Mouse (Mus musculus) left cerebral cortex, postnatal 25 days (tissue): Measurements from ENCODE around the gene Lin37. TPM values are rescaled to one million over a fixed set of nuclear protein-coding genes. Genes with fewer than 3 reads are reported as not detected.
A peak's percentile ranks its signal among the peaks of the same experiment; 100 is the strongest.

ENCODE experiments used
- DNase-seq, 2 experiments: peaks; one replicate each; pipeline ENCODE4 v3.0.0; 2022; ENCODE audit warnings: low spot score in 2 of 2, mixed read lengths in 1 of 2
- intact Hi-C: fragments of 180-260 bp; cut with DNase I; formaldehyde crosslinking; loops from one replicate; pipeline ENCODE4 v1.15.1; 2025
- total RNA-seq, 2 experiments: library from RNA; stranded (reverse); gene quantifications; 2 replicates each; pipeline ENCODE4 v1.2.3; 2021

Lin37 gene
- total RNA-seq, result 10 to 100 TPM; 45.5 to 47.8 TPM

DNA sequence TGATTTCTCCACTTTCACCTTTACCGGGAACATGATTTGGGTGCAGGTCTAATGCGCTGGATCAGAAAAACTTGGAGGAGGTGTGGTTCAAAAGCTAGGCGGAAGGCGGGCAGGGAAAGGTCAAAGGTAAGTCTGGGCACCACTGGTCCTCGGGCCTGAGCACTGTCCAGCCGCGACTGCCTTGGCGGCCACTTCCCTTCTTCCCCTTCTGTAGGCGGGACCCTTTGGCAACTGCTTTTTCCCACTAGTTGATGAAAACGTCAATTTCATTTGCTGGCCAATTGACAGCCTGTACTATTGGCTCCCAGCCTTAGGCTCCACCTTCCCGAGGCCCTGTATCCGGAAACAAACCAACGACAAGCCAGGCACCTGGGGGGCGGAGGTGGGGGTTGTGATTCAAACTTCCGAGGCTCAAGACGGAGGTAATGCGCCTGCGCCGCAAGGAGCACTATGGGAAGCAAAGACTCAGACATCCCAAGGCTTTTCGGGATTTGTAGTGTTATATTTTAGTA lies at the start of gene Lin37:
Gene Lin37, minus strand, starts transcription at position 396 of the 512 bp plus-strand sequence.
- intact Hi-C loops, result loop anchor here (2.0 kb wide), 1 partner anchor 115 kb away; the partner anchor contains the start of gene Aplp1
- peak; percentile 98 to 100 for DNase-seq

DNA sequence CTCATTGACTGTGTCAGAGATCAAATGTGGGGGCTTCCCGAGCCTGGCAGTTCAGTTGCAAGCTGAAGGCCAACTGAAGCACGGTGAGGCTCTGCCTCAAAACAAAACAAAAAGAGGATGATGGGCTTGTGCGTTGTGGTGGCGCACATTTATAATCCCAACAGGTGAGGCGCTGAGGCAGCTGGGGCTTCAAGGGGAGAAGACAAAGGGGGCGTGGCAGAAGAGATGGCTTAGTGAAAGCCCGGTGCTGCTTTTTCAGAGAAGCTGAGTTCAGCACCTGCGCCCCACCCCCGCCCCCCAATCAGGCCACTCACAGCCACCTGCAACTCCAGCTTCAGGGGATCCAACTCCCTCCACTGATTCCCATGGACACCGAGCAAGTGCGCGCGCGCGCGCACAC lies 48.8 kb upstream of the Lin37 start:
- intact Hi-C loops, result no loop called here
- DNase-seq, result no peak

DNA sequence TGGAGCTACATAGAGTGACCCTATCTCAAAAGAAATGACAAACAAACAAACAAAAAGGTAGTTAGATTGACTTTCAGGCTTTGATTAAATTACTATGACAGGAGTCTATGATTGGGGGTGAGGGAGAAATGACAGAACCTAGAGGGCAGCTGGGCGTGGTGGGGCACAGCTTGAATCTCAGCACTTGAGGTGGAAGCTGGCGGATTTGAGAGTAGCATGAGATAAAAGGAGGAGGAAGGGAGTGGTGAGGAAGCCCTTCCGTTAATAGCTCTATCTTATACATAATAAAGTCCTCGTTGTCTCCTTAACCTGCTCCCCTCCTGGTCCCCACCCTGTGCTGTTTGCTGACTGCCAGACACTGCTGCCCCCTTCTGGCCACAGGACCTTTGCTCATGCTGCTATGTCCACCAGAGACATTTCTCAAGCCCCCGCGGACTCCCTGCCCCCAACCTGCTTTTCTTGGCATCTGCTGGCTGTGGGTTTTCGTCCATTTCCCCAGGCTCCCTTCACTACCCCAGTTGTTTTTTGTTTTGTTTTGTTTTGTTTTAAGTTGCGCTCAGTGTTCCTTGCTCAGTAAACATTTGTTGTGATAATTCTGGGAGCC lies 48.2 kb upstream of the Lin37 start:
- intact Hi-C loops, result loop anchor here (2.0 kb wide), 1 partner anchor 19 kb away; the partner anchor contains the start of gene Cox6b1
- DNase-seq, result no peak

DNA sequence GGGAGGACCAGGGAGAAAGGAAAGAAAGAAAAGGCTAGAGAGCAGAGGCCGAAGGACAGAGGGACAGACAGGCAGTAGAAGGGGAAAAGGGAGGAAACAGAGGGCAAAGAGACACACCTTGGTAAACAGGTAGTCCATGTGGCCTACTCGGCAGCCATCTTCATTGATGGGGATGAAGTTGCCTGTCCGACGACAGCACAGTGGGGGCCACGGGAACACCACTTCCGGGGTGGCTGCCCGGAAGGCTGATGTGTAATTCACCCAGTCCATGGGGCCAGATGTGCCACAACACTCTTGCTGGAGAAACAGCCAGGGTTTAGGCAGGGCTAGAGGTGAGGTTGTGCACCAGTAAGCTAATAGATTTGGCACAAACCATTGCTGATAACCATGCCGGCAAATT lies 45.3 kb upstream of the Lin37 start:
- no peak for DNase-seq
- intact Hi-C loops, result no loop called here

DNA sequence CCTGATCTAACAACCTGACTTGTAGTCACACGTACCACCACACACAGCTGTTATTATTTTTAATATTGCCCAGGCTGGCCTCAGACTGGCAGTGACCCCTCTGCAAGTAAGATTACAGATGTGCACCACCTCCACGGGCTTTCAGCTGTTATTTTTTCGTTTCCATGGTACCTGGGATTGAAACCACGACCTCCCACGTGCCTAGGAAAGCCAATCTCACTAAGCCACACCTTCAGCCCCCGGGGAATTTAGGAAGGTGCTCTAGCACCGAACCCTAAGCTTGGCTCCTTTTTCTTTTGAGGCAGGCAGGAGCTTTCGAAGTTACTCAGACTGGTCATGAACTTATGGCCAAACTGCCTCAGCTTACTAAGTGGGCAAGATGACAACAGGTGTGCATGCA lies 44.8 kb upstream of the Lin37 start:
- intact Hi-C loops, result no loop called here
- DNase-seq, result no peak

DNA sequence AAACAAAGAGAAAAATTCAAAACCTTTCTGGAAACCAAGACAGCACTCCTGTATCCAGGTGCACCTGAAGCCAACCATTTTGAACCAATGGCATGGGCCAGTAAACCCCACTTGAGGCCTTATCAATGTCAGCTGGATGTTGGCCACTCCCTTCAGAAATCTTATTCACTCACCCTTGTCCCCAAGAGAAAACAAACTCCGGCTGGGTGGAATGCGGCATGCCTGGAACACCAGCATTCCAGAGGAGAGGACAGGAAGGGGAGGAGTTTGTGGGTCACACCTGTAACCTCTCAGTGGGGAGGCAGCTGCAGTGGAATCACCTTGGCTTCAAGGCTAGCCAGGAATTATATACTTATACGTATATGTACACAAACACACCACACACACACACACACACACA lies 42.9 kb upstream of the Lin37 start:
- DNase-seq, result no peak
- intact Hi-C loops, result no loop called here

DNA sequence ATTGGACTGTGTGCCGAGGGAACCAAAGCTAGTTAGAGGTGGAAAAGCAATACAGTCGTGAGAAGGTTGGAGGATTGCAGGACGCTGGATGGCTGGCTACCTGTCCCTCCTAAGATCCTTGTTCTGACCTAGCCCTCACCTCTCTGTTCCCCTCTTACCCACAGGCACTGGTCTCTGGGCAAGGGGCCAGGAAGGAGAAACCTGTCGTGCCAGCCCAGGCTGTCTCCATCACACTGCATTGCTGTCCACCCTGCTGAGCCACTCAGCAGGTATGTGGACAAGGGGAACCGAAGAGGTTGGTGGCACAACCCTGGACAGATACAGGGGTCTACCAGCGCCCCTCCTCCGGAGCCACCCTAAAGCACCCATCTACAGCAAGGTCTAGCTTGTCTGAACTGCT lies 41.0 kb upstream of the Lin37 start:
- no peak for DNase-seq
- intact Hi-C loops, result no loop called here

DNA sequence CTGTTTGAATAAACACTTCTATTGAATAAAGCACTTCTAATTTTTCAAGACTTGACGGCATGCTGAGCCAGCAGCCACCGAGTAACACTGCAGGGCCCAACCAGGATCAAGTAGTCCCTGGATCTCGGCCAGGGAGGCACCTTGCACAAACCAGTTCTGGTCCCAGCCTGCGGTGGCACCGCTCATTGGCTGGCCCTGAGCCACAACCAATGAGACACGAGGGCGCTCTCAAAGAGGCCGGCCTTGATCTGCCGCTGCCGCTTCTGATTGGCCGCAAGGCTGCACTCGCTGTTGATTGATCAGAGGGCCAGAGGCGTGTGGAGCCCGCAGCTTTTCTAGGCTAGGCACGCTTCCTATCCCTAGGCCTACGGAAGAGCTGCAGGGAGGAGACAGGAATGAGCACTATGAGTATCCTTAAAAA lies 40.3 kb upstream of the Lin37 start:
- intact Hi-C loops, result no loop called here
- DNase-seq, result peak; percentile 90 to 95

DNA sequence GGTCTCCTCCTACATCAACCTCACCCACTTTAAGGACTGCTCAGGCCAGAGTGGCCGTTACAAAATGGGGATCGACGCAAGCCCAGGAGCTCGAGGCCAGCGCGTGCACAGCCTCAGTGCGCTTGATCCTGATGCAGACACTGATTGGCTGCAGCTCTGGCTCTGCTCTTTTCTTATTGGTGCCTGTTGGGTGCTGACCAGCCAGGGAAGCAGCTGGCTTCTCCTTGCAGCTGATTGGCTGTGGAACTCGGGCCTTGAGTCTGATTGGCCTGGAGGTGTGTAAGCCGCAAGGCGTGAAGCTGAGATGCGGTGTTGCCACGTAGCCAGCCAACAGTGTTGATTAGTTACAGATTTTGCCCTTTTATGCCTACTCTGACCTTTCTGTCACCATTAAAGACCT lies 39.1 kb upstream of the Lin37 start, which contains the start of gene Zbtb32:
Gene Zbtb32, minus strand, starts transcription at position 124 of the 400 bp plus-strand sequence.
- intact Hi-C loops, result no loop called here

DNA sequence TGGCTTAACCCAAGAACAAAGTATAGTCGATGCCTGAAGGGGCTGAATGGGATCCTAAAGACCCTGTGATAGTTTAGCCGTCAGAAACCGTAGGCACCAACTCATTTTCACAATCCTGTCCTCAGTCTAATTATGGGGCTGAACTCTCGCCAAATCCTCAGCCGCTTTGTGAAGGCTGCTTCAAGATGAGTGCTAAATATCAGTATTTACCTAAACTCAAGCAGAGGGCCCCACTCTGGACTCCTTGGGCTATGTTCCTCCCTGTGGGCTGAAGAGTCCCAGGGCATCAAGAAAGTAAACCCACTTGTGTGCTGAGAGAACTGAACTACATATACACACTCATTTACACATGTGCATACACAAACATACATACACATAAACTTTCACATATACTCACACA lies 37.2 kb upstream of the Lin37 start:
- intact Hi-C loops, result no loop called here
- no peak for DNase-seq

More for the DNA sequence above, 39.1 kb upstream of the Lin37 start, which contains the start of gene Zbtb32:
- DNase-seq, result no peak

DNA sequence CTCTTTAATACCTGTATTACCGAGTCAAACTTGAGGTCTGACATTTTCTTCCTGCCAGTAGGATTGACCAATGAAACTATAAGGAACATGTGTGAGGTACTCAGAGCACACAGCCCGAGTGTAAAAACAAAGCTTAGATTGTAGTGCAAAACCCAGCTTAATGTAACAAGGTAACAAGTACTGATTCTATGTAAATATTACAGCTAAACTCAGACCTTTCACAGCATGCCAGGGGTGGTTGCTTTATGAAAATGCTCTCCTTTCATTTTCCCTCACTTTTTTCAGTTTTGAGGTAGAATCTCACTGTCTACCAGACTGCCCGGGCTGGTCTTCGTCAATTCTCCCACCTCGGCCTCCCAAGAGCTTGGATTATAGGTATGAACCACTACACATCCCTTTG lies 36.5 kb upstream of the Lin37 start:
- intact Hi-C loops, result no loop called here
- DNase-seq, result no peak

DNA sequence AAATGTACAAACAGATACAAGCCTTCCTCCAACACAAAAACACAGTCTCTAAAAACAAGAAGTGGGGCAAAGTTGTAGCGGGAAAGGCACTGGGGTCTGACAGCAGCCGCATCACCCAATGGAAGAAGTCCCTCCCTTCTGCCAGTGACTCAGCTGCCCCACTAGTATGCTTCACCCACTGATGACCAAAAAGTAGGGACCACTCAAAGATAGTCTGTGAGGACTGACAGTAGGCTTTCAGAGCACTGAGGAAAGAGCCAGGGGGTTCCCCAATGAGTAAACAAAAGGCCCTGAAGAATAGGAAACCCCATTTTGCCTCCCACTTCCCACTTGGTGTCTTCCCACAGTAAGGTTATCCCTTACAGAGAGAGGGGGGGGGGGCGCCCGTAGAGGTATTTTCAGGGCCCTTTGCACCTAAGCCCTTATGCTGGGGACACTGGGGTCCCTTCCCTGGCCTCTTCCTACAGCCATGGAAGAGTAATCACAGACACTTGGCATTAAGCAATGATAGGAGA lies 34.9 kb upstream of the Lin37 start:
- no peak for DNase-seq
- intact Hi-C loops, result no loop called here

DNA sequence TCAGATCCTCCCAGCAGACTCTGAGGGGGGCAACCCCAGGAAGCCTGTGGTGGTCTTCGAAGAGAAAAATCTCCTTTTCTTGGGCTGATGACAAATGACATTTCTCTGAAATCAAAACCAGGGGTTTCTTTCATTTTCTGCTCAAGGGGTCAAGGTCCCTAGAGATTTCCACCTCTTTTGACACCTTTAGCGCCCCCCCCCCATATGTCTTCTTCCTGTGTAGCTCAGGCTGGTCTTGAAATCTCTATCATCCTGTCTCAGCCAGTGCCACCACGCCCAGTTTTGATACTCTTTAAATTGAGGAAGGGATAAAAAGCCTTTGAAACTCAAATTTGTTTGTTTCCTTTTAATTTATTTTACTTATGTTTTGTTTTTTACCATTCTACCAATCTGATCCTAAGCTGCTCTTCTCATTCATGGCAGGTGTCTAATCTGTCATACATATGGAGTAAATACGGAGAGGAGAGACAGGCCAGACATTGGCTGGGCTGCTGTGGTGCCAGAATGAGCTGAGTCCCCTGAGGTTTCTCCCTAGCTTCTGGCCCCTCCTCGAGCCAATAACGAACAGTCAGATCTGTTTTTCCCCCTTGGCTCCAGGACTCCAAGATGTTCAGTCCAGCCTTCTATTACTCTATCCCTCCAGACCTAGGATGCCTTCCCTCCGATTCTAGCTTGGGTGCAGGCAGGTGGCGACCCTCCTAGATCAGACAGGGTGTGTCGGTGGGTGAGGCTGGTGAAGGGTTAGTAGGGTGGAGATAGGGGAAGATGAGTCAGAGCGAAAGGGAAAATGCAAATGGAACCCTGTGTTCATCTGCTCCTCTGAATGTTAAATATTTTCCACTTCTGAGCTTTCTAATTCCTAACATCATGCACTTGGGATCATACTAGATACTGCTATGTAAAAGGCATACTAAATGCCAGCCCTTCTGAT lies 34.2 kb upstream of the Lin37 start:
- DNase-seq, result no peak
- intact Hi-C loops, result no loop called here

DNA sequence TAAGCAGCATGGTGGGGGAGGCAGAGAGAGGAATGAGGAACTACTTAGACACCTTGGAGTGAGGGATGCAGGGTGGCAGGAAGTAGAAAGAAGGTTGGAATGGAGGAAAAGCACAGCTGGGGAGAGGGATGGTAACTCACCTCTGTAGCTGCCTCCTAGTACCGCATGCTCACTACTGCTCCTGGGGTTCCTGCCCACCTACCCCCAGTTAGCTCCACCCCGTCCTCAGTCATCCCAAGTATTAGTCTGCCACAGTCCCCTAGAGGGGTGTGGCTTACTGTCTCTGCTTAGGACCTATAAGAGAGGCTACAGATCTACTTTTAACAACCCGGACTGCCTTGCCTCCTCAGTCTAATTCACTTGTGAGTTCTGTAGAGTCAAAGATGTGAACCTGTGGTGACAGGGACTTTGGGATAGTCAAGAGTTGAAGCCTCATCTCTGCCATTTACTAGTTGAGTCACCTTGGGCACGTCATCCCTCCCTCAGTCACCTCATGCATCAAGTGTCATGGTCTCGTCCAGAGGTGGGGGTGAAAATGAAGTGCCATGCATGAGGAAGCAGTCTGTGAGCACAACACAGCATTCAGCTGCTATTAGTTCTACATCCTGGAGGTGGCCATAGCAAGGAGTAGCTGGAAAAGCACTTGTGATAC lies 33.3 kb upstream of the Lin37 start:
- intact Hi-C loops, result no loop called here
- no peak for DNase-seq

DNA sequence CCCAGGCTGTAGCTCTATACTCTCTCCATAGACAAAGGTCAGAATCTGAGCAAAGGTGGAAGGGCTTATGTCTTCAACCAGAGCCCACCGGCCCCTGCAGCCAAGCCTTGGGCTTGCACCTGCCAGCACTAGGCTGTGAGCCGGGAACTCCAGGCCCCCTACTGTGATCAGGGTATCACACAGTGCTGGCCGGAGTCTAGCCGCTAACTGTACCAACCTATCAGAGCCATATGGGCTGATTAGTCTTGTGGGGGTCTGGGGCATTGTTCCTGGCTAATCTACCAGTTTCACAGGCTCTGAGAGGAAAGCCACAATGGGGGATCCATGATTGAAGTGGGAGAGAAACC lies 31.9 kb upstream of the Lin37 start:
- intact Hi-C loops, result no loop called here
- no peak for DNase-seq

DNA sequence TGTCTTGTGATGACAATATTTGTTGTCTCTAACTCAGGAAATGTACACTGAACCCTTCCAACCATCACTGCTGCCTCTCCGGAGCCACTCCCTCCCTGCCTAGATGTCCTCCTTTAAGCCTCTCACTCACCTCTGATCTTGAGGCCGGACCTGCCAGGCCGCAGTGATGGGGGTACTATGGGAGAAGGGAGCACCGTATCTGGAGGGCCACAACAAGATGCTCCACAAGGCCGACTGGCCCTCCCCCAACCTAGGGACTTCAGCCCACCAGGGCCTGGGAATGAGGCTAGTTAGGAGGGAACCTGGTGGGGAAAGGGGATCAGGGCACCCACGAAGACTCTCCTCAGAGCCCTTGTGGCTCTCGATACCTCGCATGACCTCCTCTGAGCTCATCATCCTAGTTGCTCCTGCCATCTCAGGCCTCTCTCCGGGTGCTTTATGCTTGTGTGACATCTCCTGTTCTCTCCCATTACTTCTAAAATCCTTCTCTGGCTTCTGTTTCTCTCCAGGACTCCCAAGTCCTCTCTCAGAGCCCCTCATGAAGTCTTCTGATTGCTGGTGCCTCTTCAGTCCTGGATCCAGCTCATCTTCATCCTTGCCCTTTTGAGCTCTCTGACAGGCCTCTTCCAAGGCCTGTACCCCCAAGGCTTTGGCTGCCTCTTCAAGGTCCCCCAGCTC lies 31.4 kb upstream of the Lin37 start:
- intact Hi-C loops, result no loop called here
- no peak for DNase-seq

DNA sequence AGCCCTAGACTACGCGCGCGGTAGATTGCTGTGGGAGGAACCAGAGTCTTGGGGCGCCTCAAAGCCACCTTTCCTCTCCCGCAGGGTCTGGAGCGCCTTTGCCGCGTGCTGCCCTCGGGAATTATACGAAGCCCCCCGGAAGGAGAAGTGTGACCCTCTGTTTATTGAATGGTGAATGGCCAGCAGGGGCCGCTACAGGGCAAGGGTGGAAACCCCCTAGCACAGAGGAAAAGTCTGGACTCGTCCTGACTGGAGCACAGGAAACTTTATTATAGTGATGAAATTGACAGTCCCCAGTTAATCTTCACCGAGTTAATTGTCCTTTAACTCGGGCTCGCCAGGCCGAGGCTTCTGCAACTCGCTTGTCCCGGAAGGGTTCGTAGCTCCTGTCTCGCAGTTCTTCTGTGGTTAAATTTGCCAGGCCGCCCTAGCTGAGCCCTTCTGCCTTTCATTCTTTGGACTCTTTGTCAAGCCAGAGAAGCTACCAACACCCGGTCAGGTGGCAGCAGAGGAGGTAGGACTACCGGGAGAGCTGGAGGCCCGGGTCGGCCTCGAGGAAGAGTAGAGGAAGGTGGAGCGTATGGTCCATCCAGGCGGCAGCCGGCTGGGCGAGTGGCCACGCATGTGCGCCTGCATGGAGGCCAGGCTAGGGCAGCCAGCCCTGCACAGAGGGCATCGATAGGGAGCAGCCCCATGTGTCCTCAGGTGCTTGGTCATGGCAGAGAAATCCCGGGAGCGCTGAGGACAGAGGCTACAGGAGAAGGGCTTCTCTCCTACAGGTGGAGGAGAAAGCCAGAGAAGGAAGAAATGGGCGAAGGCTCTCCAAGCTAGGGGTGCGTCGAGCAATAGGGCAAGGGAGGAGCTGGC lies 30.0 kb upstream of the Lin37 start:
- DNase-seq, result peak; percentile 77 to 78
- intact Hi-C loops, result loop anchor here (1.0 to 5.0 kb wide), 4 partner anchors 24 to 367 kb away; partner anchors contain the start of genes Ffar3, Tmem147 and Usf2

DNA sequence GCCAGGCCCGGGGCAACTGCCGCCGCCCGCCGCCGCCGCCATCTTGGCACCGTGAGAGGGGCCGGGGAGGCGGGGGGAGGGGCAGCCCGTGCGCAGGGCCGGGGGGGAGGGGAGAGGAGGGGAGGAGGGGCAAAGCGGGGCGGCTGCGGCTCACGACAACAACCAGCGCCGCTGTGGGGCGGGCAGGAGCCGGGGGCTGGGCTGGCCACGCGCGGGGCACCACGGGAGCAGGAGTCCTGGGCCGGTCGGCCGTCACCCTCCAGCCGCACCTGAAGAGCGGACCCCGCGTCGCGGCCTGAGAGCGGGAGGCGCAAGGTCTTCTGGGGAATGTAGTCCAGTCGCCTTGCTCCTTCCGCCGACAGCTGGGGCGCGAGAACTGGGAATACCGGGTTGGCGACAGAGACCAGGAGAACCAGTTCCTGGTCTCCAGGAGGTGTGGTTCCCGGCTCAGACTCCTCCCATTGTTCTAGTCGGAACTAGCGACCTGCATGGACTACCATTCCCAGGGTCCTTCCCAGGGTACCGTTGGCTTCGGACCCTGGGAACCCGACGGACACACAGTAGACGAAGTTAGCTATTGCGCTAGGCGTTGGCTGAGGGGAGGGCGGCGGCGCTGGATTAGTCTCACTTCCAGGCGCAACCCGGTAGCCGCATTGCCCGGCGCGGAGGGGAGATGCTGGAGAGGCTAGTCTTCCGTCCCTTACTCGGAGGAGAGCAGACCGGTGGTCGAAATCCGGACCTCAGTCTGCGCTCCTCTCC lies 29.2 kb upstream of the Lin37 start, which contains the start of gene Kmt2b:
Gene Kmt2b, minus strand, starts transcription at position 51 of the 759 bp plus-strand sequence.
- intact Hi-C loops, result loop anchor here (1.0 to 5.0 kb wide), 5 partner anchors 24 to 367 kb away; partner anchors contain the start of genes Ffar3, Gm49396, Psenen and Tmem147

More for the DNA sequence above, 29.2 kb upstream of the Lin37 start, which contains the start of gene Kmt2b:
- DNase-seq, result peak; percentile 97 to 98
